Mouse (Mus musculus) monocyte, adult 59 days (primary cell): Measurements from ENCODE around the gene Atp11b. TPM values are rescaled to one million over a fixed set of nuclear protein-coding genes. Genes with fewer than 3 reads are reported as not detected.

Experiments used
- total RNA-seq, 2 experiments: library from RNA; stranded (reverse); gene quantifications; one replicate each; pipeline ENCODE4 v1.2.4; 2023

The Atp11b gene
- 10 to 100 TPM; 91.0 to 97.4 TPM for total RNA-seq

DNA sequence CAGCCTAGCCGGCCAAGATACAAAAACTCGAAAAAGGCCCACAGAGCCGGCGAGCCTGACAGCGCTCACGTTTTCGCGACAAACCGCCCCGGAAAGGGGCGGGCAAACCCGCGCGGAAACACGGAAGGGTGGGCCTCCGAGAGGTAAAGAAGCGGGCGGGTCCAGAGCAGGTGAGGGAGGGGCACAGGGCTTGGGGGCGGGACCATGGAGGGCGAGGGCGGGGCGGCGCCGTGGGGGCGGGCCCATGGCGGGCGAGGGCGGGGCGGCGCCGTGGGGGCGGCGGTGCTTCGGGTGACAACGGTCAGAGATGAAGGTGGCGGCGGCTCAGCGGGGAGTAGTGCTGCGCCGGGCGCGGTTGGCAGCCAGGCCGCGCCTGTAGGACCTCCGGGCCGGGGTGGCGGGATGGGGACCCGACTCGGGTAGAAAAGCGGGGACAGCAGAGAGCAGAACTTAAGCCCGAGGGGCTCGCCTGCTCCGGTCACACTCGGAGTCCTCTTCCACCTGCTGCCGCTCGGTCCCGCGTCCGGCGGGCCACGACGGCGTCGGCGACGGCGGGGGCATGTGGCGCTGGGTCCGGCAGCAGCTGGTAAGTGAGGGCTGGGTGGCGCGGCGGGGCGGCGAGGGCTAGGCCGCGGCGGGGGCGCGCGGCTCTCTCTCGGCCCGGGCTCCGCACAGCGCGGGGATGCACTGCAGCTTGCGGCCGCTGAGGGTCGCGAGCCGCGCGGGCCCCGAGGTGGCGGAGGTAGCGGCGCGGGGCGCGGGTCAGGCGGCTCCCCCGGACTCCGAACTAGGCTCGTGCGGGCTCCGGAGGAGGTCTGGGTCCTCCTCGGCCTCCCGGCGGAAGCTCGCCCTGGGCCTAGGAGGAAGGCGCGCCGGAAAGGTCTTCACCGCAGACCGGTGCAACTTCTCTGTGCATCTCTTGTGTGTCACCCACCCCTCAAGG is at the start of gene Atp11b:
TSS of gene Atp11b (plus strand) at position 282 of the 943 bp plus-strand sequence.

Other genes starting within 250 kb of the Atp11b start
- 10 to 100 TPM; 91.0 to 92.8 TPM for gene Dcun1d1, start 183.3 kb downstream of the Atp11b start, total RNA-seq
- gene Mccc1, start 246.6 kb downstream of the Atp11b start, total RNA-seq = 10 to 100 TPM; 11.9 to 16.2 TPM